Mouse (Mus musculus) adrenal gland, postnatal 0 days (tissue): Measurements from ENCODE around the gene Pdss1. TPM values are rescaled to one million over a fixed set of nuclear protein-coding genes. Genes with fewer than 3 reads are reported as not detected.

Experiments used
- polyA plus RNA-seq: library from polyadenylated mRNA; unstranded; fragments of >200 nt; fragmentation: Nextera tagmentation; extraction: Ambion mirVana; gene quantifications from 2 replicates; pipeline ENCODE4 v1.2.1, GENCODE M21; 2015

The Pdss1 gene
- polyA plus RNA-seq: 8.9 and 9.9 TPM in 2 replicates

DNA sequence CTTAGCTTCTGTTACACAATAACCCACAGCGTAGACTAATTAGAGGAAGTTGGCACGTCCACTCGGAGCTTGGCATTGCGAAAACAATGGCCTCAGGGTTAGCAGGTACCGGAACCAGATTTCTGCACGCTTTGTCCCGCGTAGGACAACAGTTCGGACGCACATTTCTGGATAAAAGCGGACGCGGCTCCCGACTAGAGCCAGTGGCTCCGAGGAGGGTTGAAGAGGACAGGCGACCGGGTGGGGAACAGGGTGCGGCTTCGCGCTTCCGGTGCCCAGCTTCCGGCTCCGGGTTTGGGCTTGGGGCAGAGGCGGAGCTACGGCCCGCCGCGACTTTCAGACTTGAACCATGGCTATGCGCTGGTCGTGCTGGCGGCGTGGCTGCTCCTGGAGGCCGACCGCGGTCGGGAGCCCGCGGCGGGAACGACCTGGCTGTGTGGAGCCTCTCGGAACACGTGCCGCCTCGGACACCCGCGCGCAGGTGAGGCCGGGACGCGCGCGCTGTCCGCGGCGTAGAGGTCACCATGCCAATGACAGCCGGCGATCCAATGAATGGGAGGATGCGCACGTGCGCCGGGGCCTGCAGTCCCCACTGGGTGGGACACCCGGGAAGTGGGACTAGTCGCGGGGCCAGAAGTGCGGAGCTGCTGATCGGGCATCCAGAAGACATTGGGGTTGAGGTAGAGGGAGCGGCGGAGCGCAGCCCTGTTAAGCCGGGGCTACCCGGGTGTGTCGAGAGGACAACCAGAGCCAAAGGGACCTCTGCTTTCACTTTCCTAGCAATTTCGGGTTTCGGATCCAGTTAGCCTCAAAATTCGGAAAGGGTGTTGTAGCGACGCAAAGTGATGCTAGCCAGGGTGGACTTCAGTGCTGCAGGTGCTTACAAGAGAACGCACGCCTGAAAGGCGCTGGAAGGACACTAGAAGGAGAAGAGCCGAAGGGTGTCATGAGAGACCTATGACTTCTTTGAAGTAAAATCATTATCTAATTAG lies at the start of gene Pdss1:
Gene Pdss1, plus strand, starts transcription at position 241 of the 992 bp plus-strand sequence.

Other genes with a start within 250 kb of the Pdss1 start
- 2.8 and 4.7 TPM in 2 replicates for gene Apbb1ip, start 121.4 kb upstream of the Pdss1 start, polyA plus RNA-seq
- 45.7 and 46.6 TPM in 2 replicates for gene Abi1, start 144.7 kb downstream of the Pdss1 start, polyA plus RNA-seq
- 35.7 and 45.8 TPM in 2 replicates for gene Acbd5, start 172.6 kb downstream of the Pdss1 start, polyA plus RNA-seq